Mouse (Mus musculus) spleen, postnatal 0 days (tissue): ENCODE measurements around the gene Irx1. TPM values are rescaled to one million over a fixed set of nuclear protein-coding genes. Genes with fewer than 3 reads are reported as not detected.

Source experiments
- polyA plus RNA-seq: library from polyadenylated mRNA; unstranded; fragments of >200 nt; fragmentation: Nextera tagmentation; extraction: Ambion mirVana; gene quantifications from 2 replicates; pipeline ENCODE4 v1.2.1, GENCODE M21; 2015

Gene Irx1
- not detected in 2 replicates for polyA plus RNA-seq

DNA sequence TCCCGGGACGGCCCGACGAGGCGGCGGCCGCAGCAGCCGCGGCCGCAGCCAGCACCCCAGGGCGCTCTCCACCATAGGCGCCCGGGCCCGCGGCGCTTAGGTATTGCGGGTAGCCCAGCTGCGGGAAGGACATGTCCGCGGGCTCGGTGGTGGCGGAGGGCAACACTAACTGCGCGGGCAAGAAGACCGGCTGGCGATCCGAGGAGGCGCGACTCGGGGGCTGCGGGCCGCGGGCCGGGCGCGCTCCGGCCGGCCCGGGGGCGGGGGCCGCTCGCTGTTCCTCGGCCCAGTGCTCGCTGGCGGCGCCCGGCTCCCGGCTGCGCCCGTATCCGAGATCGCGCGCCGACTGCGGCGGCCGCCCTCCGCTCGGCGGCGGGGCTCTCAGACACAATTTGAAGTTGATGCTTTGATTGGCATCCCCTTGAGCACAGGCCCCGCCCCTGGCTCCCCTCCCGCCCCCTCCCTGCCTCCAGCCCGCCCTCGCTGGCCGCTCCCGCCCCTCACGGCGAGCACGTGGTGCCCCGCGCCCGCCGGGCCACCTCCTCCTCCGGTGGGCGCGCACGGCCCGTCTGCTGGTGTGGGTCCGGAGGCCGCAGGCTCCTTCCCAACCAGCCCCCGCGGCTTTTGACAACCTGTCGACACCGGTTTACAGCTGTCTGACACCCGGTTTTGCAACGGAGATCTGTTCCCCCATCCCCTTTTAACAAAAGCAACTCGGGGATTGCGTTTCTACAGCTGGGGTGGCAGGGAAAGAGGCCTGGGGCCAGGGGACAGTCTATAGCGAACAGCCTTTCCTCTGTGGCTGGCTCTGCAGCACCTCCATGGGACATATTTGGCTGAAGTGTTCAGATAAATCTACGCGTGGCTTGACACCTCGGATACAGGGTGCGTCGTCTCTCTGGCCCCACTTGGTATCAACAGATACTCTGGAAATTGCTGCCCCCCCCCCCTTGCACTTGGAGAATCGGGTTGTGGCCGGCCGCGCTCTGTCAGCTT lies at the start of gene Irx1:
Gene Irx1, minus strand, starts transcription at position 368 of the 996 bp plus-strand sequence.

